Mouse (Mus musculus) forebrain, embryonic 15.5 days (tissue): ENCODE results near the gene Gm47791. TPM values are rescaled to one million over a fixed set of nuclear protein-coding genes. Genes with fewer than 3 reads are reported as not detected.

Experiments used
- ATAC-seq: fragments of 200-750 bp; cut with Nextera tagmentation; replicated peaks from 2 replicates; pipeline ENCODE4 v1.8.0; 2017; ENCODE audit warnings: mild to moderate bottlenecking, moderate TSS enrichment, moderate library complexity
- H3K27ac ChIP-seq: fragments of 300-500 bp; sonication (generic); replicated peaks from 2 replicates; pipeline ENCODE4 v1.5.1; 2015; ENCODE audit warnings: mild to moderate bottlenecking, inconsistent platforms
- H3K27me3 ChIP-seq: fragments of 300-500 bp; sonication (generic); 2 replicates; pipeline ENCODE4 v1.6.1; 2015; ENCODE audit warnings: inconsistent platforms
- H3K36me3 ChIP-seq: fragments of 300-500 bp; sonication (generic); 2 replicates; pipeline ENCODE4 v1.6.1; 2015; ENCODE audit warnings: mild to moderate bottlenecking, inconsistent platforms
- H3K4me1 ChIP-seq: fragments of 300-500 bp; sonication (generic); 2 replicates; pipeline ENCODE4 v1.6.1; 2015; ENCODE audit warnings: inconsistent platforms
- H3K4me2 ChIP-seq: fragments of 300-500 bp; sonication (generic); replicated peaks from 2 replicates; pipeline ENCODE4 v1.6.1; 2015; ENCODE audit warnings: mild to moderate bottlenecking, inconsistent platforms
- H3K4me3 ChIP-seq: fragments of 300-500 bp; sonication (generic); 2 replicates; pipeline ENCODE4 v1.5.1; 2015; ENCODE audit warnings: mild to moderate bottlenecking, inconsistent platforms
- H3K9ac ChIP-seq: fragments of 300-500 bp; sonication (generic); replicated peaks from 2 replicates; pipeline ENCODE4 v1.6.1; 2015; ENCODE audit warnings: mild to moderate bottlenecking, inconsistent platforms
- H3K9me3 ChIP-seq: fragments of 300-500 bp; sonication (generic); 2 replicates; pipeline ENCODE4 v1.6.1; 2016; ENCODE audit warnings: inconsistent platforms
- WGBS: fragments of 180-500 bp; shearing (Covaris S2); methylation state at CpG from one replicate; pipeline ENCODE4 v1.1.7; 2015; ENCODE audit warnings: mixed read lengths; 5-methylcytosine and 5-hydroxymethylcytosine counted together
- polyA plus RNA-seq: library from polyadenylated mRNA; unstranded; fragments of >200 nt; fragmentation: Nextera tagmentation; extraction: Ambion mirVana; gene quantifications from 2 replicates; pipeline ENCODE4 v1.2.1, GENCODE M21; 2015

Gene Gm47791
- polyA plus RNA-seq, 1 experiment from 2014 or later = not detected

- no peak overlapping the region for H3K9ac ChIP-seq
- H3K4me2 ChIP-seq = no peak overlapping the region
- no peaks in the 10 kb centered on the region for H3K9me3 ChIP-seq
- ATAC-seq = no peak
- H3K4me3 ChIP-seq = no peak overlapping the region
- H3K36me3 ChIP-seq = no peaks in the 10 kb centered on the region
- no peaks in the 10 kb centered on the region for H3K4me1 ChIP-seq
- WGBS = 82% methylated on average over 4 of the region's 4 CpGs
- no peaks in the 10 kb centered on the region for H3K27me3 ChIP-seq
- H3K27ac ChIP-seq = no peak overlapping the region
Measured at GRCm38 (mm10) chr1:82798922-82799321, 27.9 kb upstream of the Gm47791 start.

DNA sequence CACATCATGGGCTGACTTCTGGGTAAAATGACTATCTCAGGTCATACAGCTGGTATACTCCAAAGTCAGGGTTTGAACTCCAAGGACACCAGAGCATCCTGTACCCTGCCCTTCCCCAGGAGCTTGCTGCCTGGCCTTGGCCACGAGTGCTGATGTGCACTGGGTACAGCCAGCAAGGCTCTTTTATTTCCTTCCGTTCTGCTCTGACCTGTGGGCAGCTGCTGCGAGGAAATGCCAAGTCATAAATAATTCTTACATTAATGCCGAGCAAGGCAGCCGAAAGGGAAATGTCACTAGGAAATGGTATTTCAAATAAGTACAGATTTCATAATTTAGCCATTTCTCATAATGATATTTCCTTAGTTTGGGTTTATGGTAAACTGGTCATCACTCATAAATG, 27.3 kb upstream of the Gm47791 start:
- Histone ChIP-seq H3K27me3 (no peaks in the 10 kb centered on the region), H3K4me3 (no peak overlapping the region), H3K9ac (no peak overlapping the region), H3K4me2 (no peak overlapping the region), H3K9me3 (no peaks in the 10 kb centered on the region), H3K4me1 (no peaks in the 10 kb centered on the region), H3K36me3 (no peaks in the 10 kb centered on the region), H3K27ac (no peak overlapping the region)
- 84% methylated on average over 5 of the region's 5 CpGs for WGBS
- ATAC-seq = no peak

DNA sequence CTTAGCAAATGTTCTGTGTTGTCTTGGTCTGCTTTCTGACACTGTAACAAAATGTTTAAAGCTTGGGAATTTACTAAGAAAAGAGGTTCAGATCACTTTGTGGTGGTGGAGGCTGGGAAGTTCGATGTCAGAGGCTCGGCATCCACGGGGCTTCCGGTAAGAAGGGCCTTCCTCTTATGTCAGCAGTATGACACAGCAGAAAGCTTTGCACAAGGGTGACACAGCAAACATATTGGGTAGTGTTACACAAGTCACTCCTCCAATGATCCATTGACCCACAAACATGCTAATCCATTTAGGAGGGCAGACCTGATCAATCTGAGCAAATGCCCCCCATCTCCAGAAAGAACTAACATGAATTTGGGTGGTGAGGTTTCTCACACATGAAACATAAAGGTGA, 26.0 kb upstream of the Gm47791 start:
- no peak overlapping the region for H3K27ac ChIP-seq
- ATAC-seq = no peak
- no peaks in the 10 kb centered on the region for H3K4me1 ChIP-seq
- no peak overlapping the region for H3K4me3 ChIP-seq
- no peaks in the 10 kb centered on the region for H3K27me3 ChIP-seq
- H3K36me3 ChIP-seq = no peaks in the 10 kb centered on the region
- no peak overlapping the region for H3K4me2 ChIP-seq
- H3K9ac ChIP-seq = no peak overlapping the region
- 99% methylated on average over 4 of the region's 4 CpGs for WGBS
- H3K9me3 ChIP-seq = no peaks in the 10 kb centered on the region

DNA sequence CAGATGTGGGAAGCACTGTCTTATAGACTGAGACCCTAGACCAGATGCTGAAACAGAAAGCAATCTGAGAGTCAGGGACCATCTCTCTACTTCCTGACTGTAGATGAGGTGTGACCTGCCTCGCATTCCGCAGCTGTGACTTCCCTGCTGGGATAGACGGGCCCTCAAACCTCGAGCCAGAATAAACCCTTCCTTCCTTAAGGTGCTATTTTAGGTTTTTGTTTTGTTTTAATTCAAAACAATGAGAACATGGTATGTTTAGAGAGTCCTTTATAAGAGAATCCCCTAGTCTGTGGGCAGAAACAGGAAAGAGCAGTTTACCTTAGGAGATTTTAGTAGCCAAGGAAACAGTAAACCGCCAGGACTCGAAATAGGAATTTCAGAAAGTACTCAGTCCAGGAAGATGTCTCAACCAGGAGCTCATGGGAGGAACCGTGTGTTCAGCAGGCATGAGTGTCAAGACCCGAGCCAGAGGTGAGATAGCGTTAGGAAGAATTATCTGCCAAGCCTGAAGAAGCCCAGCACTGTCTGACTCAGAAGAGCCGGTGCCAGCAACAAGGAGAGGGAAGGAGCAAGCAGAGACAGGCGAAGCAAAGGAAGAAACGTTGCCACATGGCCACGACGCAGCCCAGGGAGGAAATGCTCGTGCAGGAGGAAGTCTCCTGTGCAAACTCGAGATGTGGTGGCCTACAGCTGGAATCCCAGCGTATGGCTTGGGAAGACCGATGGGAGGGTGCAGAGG, 24.8 kb upstream of the Gm47791 start:
- 82% methylated on average over 18 of the region's 18 CpGs for WGBS
- no peak for ATAC-seq
- Histone ChIP-seq H3K36me3 (no peaks in the 10 kb centered on the region), H3K4me2 (no peak overlapping the region), H3K9ac (no peak overlapping the region), H3K27ac (no peak overlapping the region), H3K27me3 (no peaks in the 10 kb centered on the region), H3K9me3 (no peaks in the 10 kb centered on the region), H3K4me1 (peaks cover 9% of the 10 kb centered on the region), H3K4me3 (no peak overlapping the region)

GRCm38 (mm10) chr1:82795211-82795610, 24.2 kb upstream of the Gm47791 start:
- H3K27me3 ChIP-seq = no peaks in the 10 kb centered on the region
- no peak for ATAC-seq
- no peak overlapping the region for H3K9ac ChIP-seq
- H3K36me3 ChIP-seq = no peaks in the 10 kb centered on the region
- 86% methylated on average over 2 of the region's 2 CpGs for WGBS
- peaks cover 16% of the 10 kb centered on the region for H3K4me1 ChIP-seq
- no peak overlapping the region for H3K4me3 ChIP-seq
- no peaks in the 10 kb centered on the region for H3K9me3 ChIP-seq
- no peak overlapping the region for H3K27ac ChIP-seq
- no peak overlapping the region for H3K4me2 ChIP-seq

GRCm38 (mm10) chr1:82793986-82794385, 22.9 kb upstream of the Gm47791 start:
- H3K9me3 ChIP-seq = no peaks in the 10 kb centered on the region
- no peaks in the 10 kb centered on the region for H3K27me3 ChIP-seq
- no peaks in the 10 kb centered on the region for H3K36me3 ChIP-seq
- peaks cover 16% of the 10 kb centered on the region for H3K4me1 ChIP-seq
- H3K4me3 ChIP-seq = no peak overlapping the region
- no peak overlapping the region for H3K27ac ChIP-seq
- no peak for ATAC-seq
- 52% methylated on average over 4 of the region's 4 CpGs for WGBS
- H3K4me2 ChIP-seq = no peak overlapping the region
- H3K9ac ChIP-seq = no peak overlapping the region

DNA sequence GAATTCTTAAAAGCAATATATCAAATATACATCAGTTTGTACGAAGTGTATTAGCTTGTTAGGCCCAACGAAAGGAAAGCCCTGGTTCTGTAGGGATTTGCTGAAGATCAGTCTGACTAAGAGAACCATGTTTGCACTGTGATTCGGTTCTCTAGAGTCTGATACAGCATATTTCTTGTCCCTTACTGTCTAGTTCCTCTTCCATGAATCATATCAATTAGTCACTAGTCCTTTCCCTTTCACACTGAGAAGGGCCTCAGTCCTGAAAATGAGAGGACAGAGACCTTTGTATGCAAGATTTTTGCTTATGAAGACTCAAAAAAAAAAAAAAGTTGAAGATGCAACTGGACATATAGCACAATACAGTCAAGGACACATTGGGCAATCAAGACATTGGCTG, 22.1 kb upstream of the Gm47791 start:
- H3K4me1 ChIP-seq = peaks cover 18% of the 10 kb centered on the region
- H3K36me3 ChIP-seq = no peaks in the 10 kb centered on the region
- 84% methylated on average over 3 of the region's 3 CpGs for WGBS
- ATAC-seq = no peak
- no peak overlapping the region for H3K27ac ChIP-seq
- H3K4me3 ChIP-seq = no peak overlapping the region
- no peak overlapping the region for H3K4me2 ChIP-seq
- H3K27me3 ChIP-seq = no peaks in the 10 kb centered on the region
- no peak overlapping the region for H3K9ac ChIP-seq
- no peaks in the 10 kb centered on the region for H3K9me3 ChIP-seq

DNA sequence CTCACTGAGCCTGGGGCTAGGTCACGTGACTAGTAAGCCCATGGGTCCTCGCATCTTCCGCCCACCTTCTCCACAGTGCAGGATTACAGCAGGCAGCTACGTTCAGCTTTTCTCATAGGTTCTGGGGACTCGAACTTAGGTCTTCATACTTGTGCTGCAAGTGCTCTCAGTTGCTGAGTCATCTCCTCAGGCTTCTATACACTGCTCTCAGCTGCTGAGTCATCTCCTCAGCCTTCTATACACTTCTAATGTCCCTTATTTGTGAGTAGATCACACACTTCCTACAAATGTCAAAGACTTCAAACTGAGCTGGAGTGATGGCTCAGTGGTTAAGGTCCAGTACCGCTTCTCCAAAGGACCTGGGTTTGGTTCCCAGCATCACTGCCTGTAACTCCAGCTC, 21.2 kb upstream of the Gm47791 start:
- Histone ChIP-seq H3K4me3 (no peak overlapping the region), H3K9me3 (no peaks in the 10 kb centered on the region), H3K27me3 (no peaks in the 10 kb centered on the region), H3K36me3 (no peaks in the 10 kb centered on the region), H3K4me1 (peaks cover 24% of the 10 kb centered on the region), H3K27ac (peak overlapping the region; percentile 82), H3K9ac (no peak overlapping the region), H3K4me2 (no peak overlapping the region)
- WGBS = 92% methylated on average over 6 of the region's 6 CpGs
- no peak for ATAC-seq

- Histone ChIP-seq H3K27ac (peak overlapping the region; percentile 82), H3K4me2 (no peak overlapping the region)
- 56% methylated on average over 11 of the region's 11 CpGs for WGBS
Measured at GRCm38 (mm10) chr1:82791105-82791504, 20.1 kb upstream of the Gm47791 start.

DNA sequence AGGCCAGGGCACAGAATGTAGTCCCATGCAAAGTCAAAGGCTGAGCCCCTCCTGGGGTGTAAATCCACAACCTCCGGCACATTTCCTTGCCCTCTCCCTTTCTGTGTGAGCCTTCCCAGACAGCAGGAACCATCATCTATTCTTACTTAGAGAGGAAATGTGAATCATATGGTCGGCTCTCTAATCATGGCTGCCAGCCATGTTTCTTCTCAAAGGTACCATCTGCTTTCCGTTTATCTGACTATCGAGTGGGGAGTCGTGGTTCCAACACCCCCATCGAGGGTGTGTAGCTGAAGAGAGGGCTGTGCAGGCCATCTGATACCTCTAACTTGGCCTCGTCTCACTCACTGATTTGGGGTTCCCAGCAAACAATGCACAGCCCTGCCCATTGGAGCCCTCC, 17.0 kb upstream of the Gm47791 start:
- Histone ChIP-seq H3K27ac (peak overlapping the region; percentile 79), H3K9ac (no peak overlapping the region), H3K4me2 (no peak overlapping the region), H3K36me3 (no peaks in the 10 kb centered on the region), H3K27me3 (no peaks in the 10 kb centered on the region), H3K4me3 (no peak overlapping the region), H3K4me1 (peaks cover 24% of the 10 kb centered on the region), H3K9me3 (no peaks in the 10 kb centered on the region)
- 64% methylated on average over 7 of the region's 7 CpGs for WGBS
- peak; percentile 54 for ATAC-seq

More at GRCm38 (mm10) chr1:82791105-82791504, 20.1 kb upstream of the Gm47791 start:
- Histone ChIP-seq H3K9ac (no peak overlapping the region), H3K27me3 (no peaks in the 10 kb centered on the region), H3K4me1 (peaks cover 24% of the 10 kb centered on the region), H3K9me3 (no peaks in the 10 kb centered on the region), H3K36me3 (no peaks in the 10 kb centered on the region), H3K4me3 (no peak overlapping the region)
- peak; percentile 72 for ATAC-seq

- no peaks in the 10 kb centered on the region for H3K27me3 ChIP-seq
- peaks cover 24% of the 10 kb centered on the region for H3K4me1 ChIP-seq
- peak; percentile 76 for ATAC-seq
- H3K27ac ChIP-seq = peak overlapping the region; percentile 79
- WGBS = 0% methylated on average over 2 of the region's 2 CpGs
- no peak overlapping the region for H3K4me3 ChIP-seq
- no peaks in the 10 kb centered on the region for H3K9me3 ChIP-seq
- no peaks in the 10 kb centered on the region for H3K36me3 ChIP-seq
- H3K4me2 ChIP-seq = no peak overlapping the region
- no peak overlapping the region for H3K9ac ChIP-seq
Measured at GRCm38 (mm10) chr1:82787414-82787813, 16.4 kb upstream of the Gm47791 start.

- no peaks in the 10 kb centered on the region for H3K36me3 ChIP-seq
- H3K4me3 ChIP-seq = no peak overlapping the region
- no peak overlapping the region for H3K27ac ChIP-seq
- peaks cover 11% of the 10 kb centered on the region for H3K4me1 ChIP-seq
- no peak for ATAC-seq
- H3K9ac ChIP-seq = no peak overlapping the region
- no peaks in the 10 kb centered on the region for H3K9me3 ChIP-seq
- no peak overlapping the region for H3K4me2 ChIP-seq
- no peaks in the 10 kb centered on the region for H3K27me3 ChIP-seq
- WGBS = 73% methylated on average over 6 of the region's 6 CpGs
Measured at GRCm38 (mm10) chr1:82785546-82785945, 14.5 kb upstream of the Gm47791 start.

GRCm38 (mm10) chr1:82783559-82783958, 12.5 kb upstream of the Gm47791 start:
- WGBS = 70% methylated on average over 3 of the region's 3 CpGs
- no peak overlapping the region for H3K4me3 ChIP-seq

More at GRCm38 (mm10) chr1:82783559-82783958, 12.5 kb upstream of the Gm47791 start:
- H3K4me2 ChIP-seq = no peak overlapping the region
- H3K36me3 ChIP-seq = no peaks in the 10 kb centered on the region
- H3K27me3 ChIP-seq = no peaks in the 10 kb centered on the region
- no peak overlapping the region for H3K9ac ChIP-seq
- no peak for ATAC-seq
- H3K4me1 ChIP-seq = peaks cover 8% of the 10 kb centered on the region; the same call in 1 of the 2 replicates
- H3K9me3 ChIP-seq = no peaks in the 10 kb centered on the region
- H3K27ac ChIP-seq = no peak overlapping the region
